Mouse (Mus musculus): ENCODE data around the gene Ilkap. TPM values are rescaled to one million over a fixed set of nuclear protein-coding genes. Genes with fewer than 3 reads are reported as not detected.

Ilkap gene
- polyA plus RNA-seq, 1 experiment from 2014 or later = 172 TPM

GRCm38 (mm10) chr1:91373414-91373835 lies 25.2 kb downstream of the Ilkap start:
- no peaks in the 10 kb centered on the region for H3K4me1 ChIP-seq (replicated peaks; ENCODE audit: control insufficient read depth, insufficient read depth, low read length)
- no peak overlapping the region for H3K9ac ChIP-seq (ENCODE audit: low read depth, low read length)
- peaks cover 20% of the 10 kb centered on the region; the same call in 1 of the 2 replicates for H3K36me3 ChIP-seq (ENCODE audit: control insufficient read depth, insufficient read depth, low read length)
- no peaks in the 10 kb centered on the region for H3K9me3 ChIP-seq (ENCODE audit: control insufficient read depth, low read length)
- H3K4me2 ChIP-seq (replicated peaks; ENCODE audit: low read depth, low read length) = no peak overlapping the region
- no peak for ATAC-seq (ENCODE audit: low FRiP score)
- DNase-seq (ENCODE audit: low spot score) = no peak
- WGBS = 90% methylated on average over 6 of the region's 6 CpGs
- H3K27ac ChIP-seq (ENCODE audit: low read depth, low read length) = no peak overlapping the region
- no peaks in the 10 kb centered on the region for H3K27me3 ChIP-seq (ENCODE audit: control insufficient read depth, insufficient read depth, low read length)
- H3K4me3 ChIP-seq (ENCODE audit: low read depth, low read length) = no peak overlapping the region

GRCm38 (mm10) chr1:91370055-91370454 lies 28.6 kb downstream of the Ilkap start:
- no peak for ATAC-seq (ENCODE audit: low FRiP score)
- no peak overlapping the region for H3K9ac ChIP-seq (ENCODE audit: low read depth, low read length)
- H3K4me2 ChIP-seq (replicated peaks; ENCODE audit: low read depth, low read length) = no peak overlapping the region
- H3K9me3 ChIP-seq (ENCODE audit: control insufficient read depth, low read length) = no peaks in the 10 kb centered on the region
- WGBS = 87% methylated on average over 23 of the region's 23 CpGs
- H3K4me3 ChIP-seq (ENCODE audit: low read depth, low read length) = no peak overlapping the region
- no peaks in the 10 kb centered on the region for H3K4me1 ChIP-seq (replicated peaks; ENCODE audit: control insufficient read depth, insufficient read depth, low read length)
- peaks cover 16% of the 10 kb centered on the region; the same call in 1 of the 2 replicates for H3K36me3 ChIP-seq (ENCODE audit: control insufficient read depth, insufficient read depth, low read length)
- no peak overlapping the region for H3K27ac ChIP-seq (ENCODE audit: low read depth, low read length)
- DNase-seq (ENCODE audit: low spot score) = no peak
- H3K27me3 ChIP-seq (ENCODE audit: control insufficient read depth, insufficient read depth, low read length) = peaks cover 9% of the 10 kb centered on the region

DNA sequence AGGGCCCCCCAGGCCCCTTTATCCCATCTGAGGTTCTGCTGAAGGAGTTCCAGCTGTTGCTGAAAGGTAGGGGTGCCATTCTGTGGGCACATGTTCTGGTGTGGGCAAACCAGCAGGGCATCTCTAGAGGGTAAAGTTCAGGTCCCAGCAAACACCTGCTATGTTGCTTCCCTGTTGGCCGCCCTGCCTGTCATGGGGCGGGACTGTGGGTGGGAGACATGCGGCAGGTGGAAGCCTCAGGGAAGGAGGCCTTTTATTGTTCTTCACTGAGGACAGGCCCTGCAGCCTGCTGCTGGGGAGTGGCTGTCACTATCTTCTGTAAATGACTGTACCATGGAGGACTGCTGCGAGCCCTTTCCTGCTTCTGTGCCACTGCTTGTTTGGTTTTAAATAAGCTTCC lies 29.2 kb downstream of the Ilkap start:
- H3K4me3 ChIP-seq (ENCODE audit: low read depth, low read length) = no peak overlapping the region
- H3K4me1 ChIP-seq (replicated peaks; ENCODE audit: control insufficient read depth, insufficient read depth, low read length) = no peaks in the 10 kb centered on the region
- H3K9me3 ChIP-seq (ENCODE audit: control insufficient read depth, low read length) = no peaks in the 10 kb centered on the region
- H3K4me2 ChIP-seq (replicated peaks; ENCODE audit: low read depth, low read length) = no peak overlapping the region
- ATAC-seq (ENCODE audit: low FRiP score) (no peak), DNase-seq (ENCODE audit: low spot score) (no peak)
- no peak overlapping the region for H3K9ac ChIP-seq (ENCODE audit: low read depth, low read length)
- H3K27ac ChIP-seq (ENCODE audit: low read depth, low read length) = no peak overlapping the region
- WGBS = 75% methylated on average over 4 of the region's 4 CpGs
- H3K36me3 ChIP-seq (ENCODE audit: control insufficient read depth, insufficient read depth, low read length) = peaks cover 14% of the 10 kb centered on the region; the same call in 1 of the 2 replicates
- peaks cover 9% of the 10 kb centered on the region for H3K27me3 ChIP-seq (ENCODE audit: control insufficient read depth, insufficient read depth, low read length)

DNA sequence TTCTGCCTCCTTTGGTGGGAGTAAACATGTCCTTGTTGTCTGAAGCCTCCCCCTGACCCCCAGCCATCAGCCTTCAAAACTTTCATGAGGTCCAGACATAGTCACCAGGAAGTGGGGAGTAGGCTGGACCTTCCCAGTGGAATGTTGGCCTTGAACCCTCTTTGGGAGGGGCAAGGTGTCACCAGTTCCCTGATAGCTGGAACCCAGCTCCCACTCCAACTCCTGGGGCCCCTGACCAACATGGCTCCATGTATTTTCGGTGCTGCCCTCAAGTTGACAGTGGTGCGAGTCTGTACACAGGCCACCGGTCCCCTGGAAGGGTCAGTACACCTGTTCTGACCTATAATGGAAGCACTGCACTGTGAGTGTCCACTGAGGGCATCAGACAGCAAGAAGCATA lies 31.3 kb downstream of the Ilkap start:
- no peak overlapping the region for H3K9ac ChIP-seq (ENCODE audit: low read depth, low read length)
- H3K4me2 ChIP-seq (replicated peaks; ENCODE audit: low read depth, low read length) = no peak overlapping the region

GRCm38 (mm10) chr1:91366215-91367108 lies 32.2 kb downstream of the Ilkap start, which contains the start of gene Erfe:
Gene Erfe (plus strand): TSS chr1:91366430.
- DNase-seq (ENCODE audit: low spot score) (peak; percentile 86), ATAC-seq (ENCODE audit: low FRiP score) (peak; percentile 60; the same call in 1 of the 2 replicates)
- H3K9me3 ChIP-seq (ENCODE audit: control insufficient read depth, low read length) = no peaks in the 10 kb centered on the region; the same call in 1 of the 2 replicates
- peak within 1 kb of the TSS; percentile 38 for H3K4me3 ChIP-seq (ENCODE audit: low read depth, low read length)
- H3K4me1 ChIP-seq (replicated peaks; ENCODE audit: control insufficient read depth, insufficient read depth, low read length) = no peaks in the 10 kb centered on the region
- peaks cover 7% of the 10 kb centered on the region; the same call in 1 of the 2 replicates for H3K36me3 ChIP-seq (ENCODE audit: control insufficient read depth, insufficient read depth, low read length)
- H3K4me2 ChIP-seq (replicated peaks; ENCODE audit: low read depth, low read length) = peak within 1 kb of the TSS; percentile 82
- no peak within 1 kb of the TSS for H3K27ac ChIP-seq (ENCODE audit: low read depth, low read length)
- under 1% methylated on average over 65 of the region's 68 CpGs for WGBS
- peaks cover 9% of the 10 kb centered on the region for H3K27me3 ChIP-seq (ENCODE audit: control insufficient read depth, insufficient read depth, low read length)
- H3K9ac ChIP-seq (ENCODE audit: low read depth, low read length) = peak within 1 kb of the TSS; percentile 50

More for the DNA sequence above, 31.3 kb downstream of the Ilkap start:
- Histone ChIP-seq H3K27me3 (ENCODE audit: control insufficient read depth, insufficient read depth, low read length) (peaks cover 9% of the 10 kb centered on the region), H3K4me1 (replicated peaks; ENCODE audit: control insufficient read depth, insufficient read depth, low read length) (no peaks in the 10 kb centered on the region), H3K4me3 (ENCODE audit: low read depth, low read length) (no peak overlapping the region), H3K36me3 (ENCODE audit: control insufficient read depth, insufficient read depth, low read length) (peaks cover 8% of the 10 kb centered on the region; the same call in 1 of the 2 replicates), H3K27ac (ENCODE audit: low read depth, low read length) (no peak overlapping the region), H3K9me3 (ENCODE audit: control insufficient read depth, low read length) (no peaks in the 10 kb centered on the region; the same call in 1 of the 2 replicates)
- 93% methylated on average over 3 of the region's 3 CpGs for WGBS
- no peak for DNase-seq (ENCODE audit: low spot score)
- no peak for ATAC-seq (ENCODE audit: low FRiP score)

DNA sequence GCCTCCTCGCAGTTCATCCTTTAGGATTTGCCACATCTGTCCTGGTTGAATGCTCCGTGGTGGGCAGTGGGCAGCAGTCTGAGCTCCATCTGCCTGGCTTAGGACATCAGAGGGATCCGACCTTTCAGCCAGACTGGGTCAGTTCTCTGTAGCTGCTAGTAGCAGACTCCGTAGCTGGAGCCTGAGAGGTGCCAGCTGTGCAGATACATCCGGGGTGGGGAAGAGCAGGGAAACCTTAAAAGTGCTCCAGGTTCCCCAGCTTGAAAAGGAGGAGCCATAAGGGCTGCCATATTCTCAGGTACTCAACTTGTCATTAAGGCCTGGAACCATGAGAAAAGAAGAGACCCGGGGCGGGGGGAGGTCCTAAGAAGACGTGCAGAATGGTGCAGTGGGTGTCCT lies 32.8 kb downstream of the Ilkap start:
- ATAC-seq (ENCODE audit: low FRiP score) = no peak
- no peak overlapping the region for H3K9ac ChIP-seq (ENCODE audit: low read depth, low read length)
- H3K4me1 ChIP-seq (replicated peaks; ENCODE audit: control insufficient read depth, insufficient read depth, low read length) = no peaks in the 10 kb centered on the region
- peaks cover 9% of the 10 kb centered on the region for H3K27me3 ChIP-seq (ENCODE audit: control insufficient read depth, insufficient read depth, low read length)
- no peak for DNase-seq (ENCODE audit: low spot score)
- H3K4me2 ChIP-seq (replicated peaks; ENCODE audit: low read depth, low read length) = peak overlapping the region; percentile 82
- no peak overlapping the region for H3K27ac ChIP-seq (ENCODE audit: low read depth, low read length)
- H3K9me3 ChIP-seq (ENCODE audit: control insufficient read depth, low read length) = no peaks in the 10 kb centered on the region; the same call in 1 of the 2 replicates
- WGBS = 32% methylated on average over 8 of the region's 8 CpGs
- H3K4me3 ChIP-seq (ENCODE audit: low read depth, low read length) = peak overlapping the region; percentile 38; the same call in 1 of the 2 replicates
- 0 out of 2 replicates have a peak, but pooled peaks cover 2% of the 10 kb centered on the region for H3K36me3 ChIP-seq (ENCODE audit: control insufficient read depth, insufficient read depth, low read length)

DNA sequence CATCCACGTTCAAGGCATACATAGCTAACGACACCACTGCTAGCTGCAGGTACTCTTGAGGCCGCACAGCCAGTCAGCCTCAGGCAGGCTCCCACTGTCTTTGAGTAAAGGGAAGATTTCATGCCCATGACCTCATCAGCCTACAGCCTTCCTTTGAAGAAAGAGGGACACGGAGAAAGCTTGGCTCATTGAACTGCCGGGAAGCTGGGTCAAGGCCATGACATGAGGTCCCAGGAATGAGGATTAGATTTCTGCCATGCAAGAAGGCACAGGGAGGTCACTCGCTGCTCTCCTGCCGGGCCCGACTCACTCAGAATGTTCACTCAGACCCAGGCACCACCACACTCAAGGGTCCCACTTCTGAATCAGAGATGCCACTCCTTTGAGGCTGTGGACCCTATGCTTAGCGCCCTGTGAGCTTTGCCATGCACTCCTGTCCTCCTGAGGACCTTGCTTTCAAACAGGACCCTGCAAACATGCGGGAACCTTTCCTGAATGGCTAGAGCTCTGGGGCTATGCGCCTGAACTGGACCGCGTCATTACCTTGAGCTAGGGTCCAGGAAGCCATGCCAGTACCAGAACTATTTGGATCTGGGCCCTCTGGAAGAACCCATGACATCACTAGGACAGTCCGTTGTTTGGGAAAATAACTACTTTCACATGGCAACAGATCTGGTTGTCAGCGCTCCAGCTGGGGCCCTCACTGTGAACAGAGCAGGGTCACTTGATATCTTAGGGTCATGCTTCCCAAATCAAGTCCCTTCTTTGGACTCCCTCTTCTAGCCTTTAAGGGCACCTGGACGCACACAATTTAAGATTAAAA lies 33.6 kb downstream of the Ilkap start:
- Histone ChIP-seq H3K36me3 (ENCODE audit: control insufficient read depth, insufficient read depth, low read length) (no peaks in the 10 kb centered on the region), H3K27ac (ENCODE audit: low read depth, low read length) (no peak overlapping the region), H3K27me3 (ENCODE audit: control insufficient read depth, insufficient read depth, low read length) (peaks cover 9% of the 10 kb centered on the region), H3K4me2 (replicated peaks; ENCODE audit: low read depth, low read length) (no peak overlapping the region), H3K9ac (ENCODE audit: low read depth, low read length) (no peak overlapping the region), H3K4me3 (ENCODE audit: low read depth, low read length) (no peak overlapping the region), H3K9me3 (ENCODE audit: control insufficient read depth, low read length) (no peaks in the 10 kb centered on the region; the same call in 1 of the 2 replicates), H3K4me1 (replicated peaks; ENCODE audit: control insufficient read depth, insufficient read depth, low read length) (no peaks in the 10 kb centered on the region)
- WGBS = 91% methylated on average over 16 of the region's 16 CpGs
- DNase-seq (ENCODE audit: low spot score) (no peak), ATAC-seq (ENCODE audit: low FRiP score) (no peak)

DNA sequence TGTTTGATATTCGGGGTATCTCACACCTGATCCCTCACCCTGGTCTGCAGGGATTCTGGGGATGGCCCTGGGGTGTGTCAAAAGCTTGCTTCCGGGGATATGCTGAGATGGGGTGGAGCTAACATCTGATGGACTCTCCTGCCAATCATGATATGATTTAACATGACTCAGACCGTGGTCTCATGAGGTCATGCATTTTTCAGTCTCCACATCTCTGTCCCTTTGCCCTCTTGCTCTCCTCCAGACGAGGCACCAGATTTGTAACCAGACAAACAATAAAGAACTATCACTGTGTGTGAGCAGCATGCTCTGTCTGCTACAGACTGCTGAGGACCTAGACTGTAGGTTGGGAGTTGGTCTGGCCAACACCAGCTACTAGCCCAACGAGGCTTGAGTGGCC lies 36.5 kb downstream of the Ilkap start:
- Histone ChIP-seq H3K4me2 (replicated peaks; ENCODE audit: low read depth, low read length) (no peak overlapping the region), H3K9me3 (ENCODE audit: control insufficient read depth, low read length) (no peaks in the 10 kb centered on the region; the same call in 1 of the 2 replicates), H3K36me3 (ENCODE audit: control insufficient read depth, insufficient read depth, low read length) (no peaks in the 10 kb centered on the region), H3K4me1 (replicated peaks; ENCODE audit: control insufficient read depth, insufficient read depth, low read length) (no peaks in the 10 kb centered on the region), H3K4me3 (ENCODE audit: low read depth, low read length) (no peak overlapping the region), H3K27me3 (ENCODE audit: control insufficient read depth, insufficient read depth, low read length) (peaks cover 7% of the 10 kb centered on the region), H3K9ac (ENCODE audit: low read depth, low read length) (no peak overlapping the region), H3K27ac (ENCODE audit: low read depth, low read length) (no peak overlapping the region)
- ATAC-seq (ENCODE audit: low FRiP score) (no peak), DNase-seq (ENCODE audit: low spot score) (no peak)
- WGBS = 79% methylated on average over 5 of the region's 5 CpGs

Data from hindbrain, embryonic 11.5 days (tissue).